ENCODE assay signal across 8 mouse cellular contexts in genomic region chr12:21417100-21418070, GRCm38 (mm10). TPM values are rescaled to one million over a fixed set of nuclear protein-coding genes. Genes with fewer than 3 reads are reported as not detected.
DNase-seq lines count a peak whose midpoint lies in the region; ATAC-seq lines count a peak whose summit lies in the region.

Gene Ywhaq, minus strand, starts transcription at chr12:21417637.

- peak; percentile 87 for ATAC-seq in megakaryocyte progenitor cell, adult 5-6 weeks (replicated peaks; ENCODE audit: poor library complexity)

- DNase-seq in adipocyte (ENCODE audit: low spot score) = peak; percentile 95
- DNase-seq in embryo, embryonic 10 days (ENCODE audit: low spot score) = peak; percentile 99
- peak; percentile 95 for DNase-seq in gastrocnemius, postnatal 10 days
- DNase-seq in induced T-regulatory cell, adult 2 months (ENCODE audit: low read depth) = peak; percentile 97
- DNase-seq in left cerebral cortex, adult 9 months (ENCODE audit: low spot score in 2 of 2) = peak; percentile 96 to 98
- peak; percentile 97 for DNase-seq in right cerebral cortex, postnatal 14 days
- peak; percentile 88 to 95 for DNase-seq in urinary bladder, postnatal 36 days (ENCODE audit: low spot score in 2 of 2)

RNA-seq across cellular contexts. Expression of gene Ywhaq, which starts in this region (rescaled TPM):
- 10 to 100 TPM; 81.9 to 99.8 TPM for total RNA-seq in gastrocnemius, postnatal 10 days (2021)
- 333 and 362 TPM in 2 replicates for total RNA-seq in megakaryocyte progenitor cell, adult 5-6 weeks (2015)
- total RNA-seq in megakaryocyte progenitor cell, adult 5-6 weeks (2017) = 169 and 171 TPM in 2 replicates

Comparison
In these comparisons a context has a peak if more than half of its experiments do, and no peak if none do; other contexts are left out.
1. Peak in every context shown above with its lines: DNase-seq and ATAC-seq.